Mouse (Mus musculus) E14TG2a.4 (cell line): ENCODE results near the gene Tmem269.
A peak's percentile ranks its signal among the peaks of the same experiment; 100 is the strongest.

Source experiments
- H3K27me3 ChIP-seq: 2 replicates; pipeline ENCODE4 v1.6.1; 2014; ENCODE audit warnings: low read length, control low read depth; ENCODE audit not compliant: insufficient read depth
- H3K36me3 ChIP-seq: 2 replicates; pipeline ENCODE4 v1.6.1; 2014; ENCODE audit warnings: low read length, control low read depth; ENCODE audit not compliant: insufficient read depth
- H3K4me1 ChIP-seq: replicated peaks from 2 replicates; pipeline ENCODE4 v1.6.1; 2014; ENCODE audit warnings: low read depth, low read length, control low read depth
- H3K4me3 ChIP-seq: replicated peaks from 2 replicates; pipeline ENCODE4 v1.5.1; 2014; ENCODE audit warnings: mild to moderate bottlenecking, low read length
- H3K9me3 ChIP-seq: 2 replicates; pipeline ENCODE4 v1.6.1; 2014; ENCODE audit warnings: low read length, control low read depth
- CTCF ChIP-seq: conservative IDR thresholded peaks from 2 replicates; pipeline ENCODE4 v1.5.1; 2014; ENCODE audit warnings: low read length
- NANOG ChIP-seq: IDR thresholded peaks from 2 replicates; pipeline ENCODE4 v1.6.1; 2014; ENCODE audit warnings: borderline replicate concordance, low read length, mixed read lengths
- POU5F1 ChIP-seq: IDR thresholded peaks from 2 replicates; pipeline ENCODE4 v1.6.1; 2014; ENCODE audit warnings: low read length, borderline replicate concordance

Tmem269 gene

GRCm38 (mm10) chr4:119218169-119218568, at the start of gene Tmem269:
Tmem269 (minus strand) TSS chr4:119218217.
- Histone ChIP-seq H3K36me3 (peaks cover 7% of the 10 kb centered on the region), H3K4me3 (no peak within 1 kb of the TSS), H3K9me3 (no peaks in the 10 kb centered on the region), H3K4me1 (peaks cover 26% of the 10 kb centered on the region), H3K27me3 (peaks cover 25% of the 10 kb centered on the region; the same call in 1 of the 2 replicates)
- TF ChIP-seq CTCF (no peak), POU5F1 (no peak), NANOG (no peak)

- H3K36me3 ChIP-seq, result peaks cover 14% of the 10 kb centered on the region
- H3K4me3 ChIP-seq, result no peak overlapping the region
- no peaks in the 10 kb centered on the region for H3K27me3 ChIP-seq
- H3K4me1 ChIP-seq, result peaks cover 35% of the 10 kb centered on the region
- no peak for TF ChIP-seq CTCF
- no peak for TF ChIP-seq NANOG
- TF ChIP-seq POU5F1, result no peak
- no peaks in the 10 kb centered on the region for H3K9me3 ChIP-seq
These were observed 48.6 kb upstream of the Tmem269 start for GRCm38 (mm10) chr4:119266606-119267005.

- peaks cover 56% of the 10 kb centered on the region for H3K4me1 ChIP-seq
- H3K9me3 ChIP-seq, result no peaks in the 10 kb centered on the region
- no peaks in the 10 kb centered on the region for H3K36me3 ChIP-seq
- no peak overlapping the region for H3K4me3 ChIP-seq
- TF ChIP-seq POU5F1 (no peak), CTCF (no peak), NANOG (no peak)
- H3K27me3 ChIP-seq, result no peaks in the 10 kb centered on the region
These were observed 45.4 kb upstream of the Tmem269 start for GRCm38 (mm10) chr4:119263459-119263858.

- H3K27me3 ChIP-seq, result no peaks in the 10 kb centered on the region
- peaks cover 64% of the 10 kb centered on the region for H3K4me1 ChIP-seq
- H3K9me3 ChIP-seq, result no peaks in the 10 kb centered on the region
- TF ChIP-seq POU5F1 (no peak), NANOG (no peak), CTCF (no peak)
- no peaks in the 10 kb centered on the region for H3K36me3 ChIP-seq
- H3K4me3 ChIP-seq, result no peak overlapping the region
These were observed 44.5 kb upstream of the Tmem269 start for GRCm38 (mm10) chr4:119262483-119262882.

- no peaks in the 10 kb centered on the region for H3K9me3 ChIP-seq
- H3K36me3 ChIP-seq, result no peaks in the 10 kb centered on the region
- no peak for TF ChIP-seq CTCF
- no peak for TF ChIP-seq NANOG
- no peak for TF ChIP-seq POU5F1
- H3K4me3 ChIP-seq, result no peak overlapping the region
- peaks cover 59% of the 10 kb centered on the region for H3K4me1 ChIP-seq
- H3K27me3 ChIP-seq, result no peaks in the 10 kb centered on the region
These were observed 43.2 kb upstream of the Tmem269 start for GRCm38 (mm10) chr4:119261087-119261713.

- peaks cover 70% of the 10 kb centered on the region for H3K4me1 ChIP-seq
- H3K36me3 ChIP-seq, result no peaks in the 10 kb centered on the region
- no peak for TF ChIP-seq CTCF
- TF ChIP-seq POU5F1, result no peak
- no peak for TF ChIP-seq NANOG
- no peaks in the 10 kb centered on the region for H3K9me3 ChIP-seq
- H3K27me3 ChIP-seq, result 0 out of 2 replicates have a peak, but pooled peaks cover 3% of the 10 kb centered on the region
- no peak overlapping the region for H3K4me3 ChIP-seq
These were observed 41.6 kb upstream of the Tmem269 start for GRCm38 (mm10) chr4:119259344-119260254.

- no peak overlapping the region for H3K4me3 ChIP-seq
- H3K27me3 ChIP-seq, result peaks cover 25% of the 10 kb centered on the region
- H3K4me1 ChIP-seq, result peaks cover 65% of the 10 kb centered on the region
- no peaks in the 10 kb centered on the region for H3K36me3 ChIP-seq
- no peak for TF ChIP-seq POU5F1
- TF ChIP-seq NANOG, result no peak
- TF ChIP-seq CTCF, result no peak
- H3K9me3 ChIP-seq, result no peaks in the 10 kb centered on the region
These were observed 39.1 kb upstream of the Tmem269 start for GRCm38 (mm10) chr4:119257083-119257482.

GRCm38 (mm10) chr4:119255351-119255750, 37.3 kb upstream of the Tmem269 start, which contains the start of gene Cldn19:
Cldn19 (plus strand) TSS chr4:119255414.
- Histone ChIP-seq H3K4me1 (peaks cover 51% of the 10 kb centered on the region), H3K9me3 (no peaks in the 10 kb centered on the region), H3K36me3 (no peaks in the 10 kb centered on the region), H3K27me3 (peaks cover 25% of the 10 kb centered on the region), H3K4me3 (peak within 1 kb of the TSS; percentile 74)
- no peak for TF ChIP-seq CTCF
- no peak for TF ChIP-seq POU5F1
- no peak for TF ChIP-seq NANOG
